Mouse (Mus musculus) megakaryocyte progenitor cell, adult 5-6 weeks (primary cell): Measurements from ENCODE around the gene Lrrc20. TPM values are rescaled to one million over a fixed set of nuclear protein-coding genes. Genes with fewer than 3 reads are reported as not detected.

ENCODE experiments used
- ATAC-seq: replicated peaks from 2 replicates; pipeline ENCODE4 v1.8.0; 2016; ENCODE audit warnings: mild to moderate bottlenecking, moderate TSS enrichment, inconsistent platforms; ENCODE audit not compliant: poor library complexity
- total RNA-seq, 2 experiments: library from RNA; stranded (forward) in 1 of 2; stranded (reverse) in 1 of 2; fragments of 157-497, 149-512 nt in 1 of 2; fragments of 200-1000 nt in 1 of 2; gene quantifications; 2 replicates each; pipeline versions ENCODE4 v1.2.3 to v1.2.4; 2015 to 2017

Gene Lrrc20
- total RNA-seq, 2 experiments from 2014 or later: 5.6 to 6.0 TPM

DNA sequence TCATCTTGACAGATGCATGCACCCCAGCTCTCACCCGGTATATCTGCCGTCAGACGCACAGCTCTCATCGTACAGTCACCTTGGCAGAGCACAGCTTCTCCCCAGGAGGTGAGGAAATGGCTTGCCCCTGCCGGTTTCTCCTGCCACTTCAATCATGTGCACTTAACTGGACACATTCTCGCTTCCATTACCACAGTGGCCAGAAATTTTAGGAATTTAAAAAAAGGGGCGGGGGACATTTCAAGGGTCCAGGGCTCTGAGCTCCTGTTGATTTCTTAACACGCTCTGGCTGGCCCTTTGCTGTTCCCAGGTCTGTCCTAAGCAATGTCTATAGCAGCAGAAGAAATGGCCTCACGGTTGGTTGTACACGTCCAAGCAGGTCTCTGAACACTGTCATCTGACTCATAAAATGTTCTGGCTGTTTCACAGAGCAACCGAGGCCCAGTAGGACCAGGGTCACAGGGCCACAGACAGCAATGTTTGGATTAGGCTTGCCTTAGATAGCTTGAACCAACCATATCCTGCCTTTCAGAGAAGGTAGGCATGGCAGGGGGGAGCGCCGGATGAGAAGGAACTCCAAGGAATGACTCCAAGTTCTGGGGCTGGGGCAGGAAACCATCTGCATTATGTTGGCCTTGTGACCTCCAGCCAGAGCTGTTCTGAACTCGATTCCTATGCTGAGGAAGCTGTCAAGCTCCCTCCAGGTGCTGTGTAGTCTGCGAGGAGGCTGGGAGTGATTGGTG, 151.8 kb downstream of the Lrrc20 start:
- ATAC-seq: no peak

DNA sequence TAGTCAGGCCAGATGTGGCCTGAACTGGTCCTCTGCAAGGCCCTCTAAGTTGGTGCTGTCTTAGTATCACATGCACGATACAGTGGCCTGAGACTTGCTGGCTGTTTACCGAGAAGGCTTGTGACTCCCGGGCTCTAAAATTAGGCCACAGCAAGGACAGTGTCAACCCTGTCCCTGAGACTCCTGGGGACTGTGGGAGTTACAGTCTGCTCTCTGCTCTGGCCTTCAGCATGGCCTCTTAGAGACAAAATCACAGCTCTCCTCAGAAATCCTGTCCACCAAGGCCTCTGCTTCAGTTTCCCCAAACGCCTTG, 152.3 kb downstream of the Lrrc20 start:
- ATAC-seq: no peak

Other genes with a start within 250 kb of the Lrrc20 start
- not detected in 2 replicates for gene Adamts14, start 202.4 kb upstream of the Lrrc20 start, total RNA-seq (2015)
- gene Adamts14, start 202.4 kb upstream of the Lrrc20 start, total RNA-seq (2017): 0.10 TPM in 1 of 2 replicates, not detected in the other
- not detected in 2 replicates for gene Prf1, start 178.0 kb upstream of the Lrrc20 start, total RNA-seq (2015)
- not detected in 2 replicates for gene Prf1, start 178.0 kb upstream of the Lrrc20 start, total RNA-seq (2017)
- gene Pald1, start 92.3 kb upstream of the Lrrc20 start, total RNA-seq (2015): not detected in 2 replicates
- not detected in 2 replicates for gene Pald1, start 92.3 kb upstream of the Lrrc20 start, total RNA-seq (2017)
- not detected in 2 replicates for gene Nodal, start 57.8 kb upstream of the Lrrc20 start, total RNA-seq (2015)
- not detected in 2 replicates for gene Nodal, start 57.8 kb upstream of the Lrrc20 start, total RNA-seq (2017)
- 154 TPM in 2 replicates for gene Eif4ebp2, start 23.1 kb upstream of the Lrrc20 start, total RNA-seq (2015)
- 11.2 and 12.1 TPM in 2 replicates for gene Eif4ebp2, start 23.1 kb upstream of the Lrrc20 start, total RNA-seq (2017)
- 0.10 TPM in 2 replicates for gene Npffr1, start 119.7 kb downstream of the Lrrc20 start, total RNA-seq (2015)
- gene Npffr1, start 119.7 kb downstream of the Lrrc20 start, total RNA-seq (2017): not detected in 2 replicates
- gene Ppa1, start 172.8 kb downstream of the Lrrc20 start, total RNA-seq (2015): 94.9 and 95.4 TPM in 2 replicates
- gene Ppa1, start 172.8 kb downstream of the Lrrc20 start, total RNA-seq (2017): 139 and 176 TPM in 2 replicates
- 81.2 and 88.9 TPM in 2 replicates for gene Sar1a, start 204.5 kb downstream of the Lrrc20 start, total RNA-seq (2015)
- 98.0 and 113 TPM in 2 replicates for gene Sar1a, start 204.5 kb downstream of the Lrrc20 start, total RNA-seq (2017)
- gene Tysnd1, start 219.7 kb downstream of the Lrrc20 start, total RNA-seq (2015): 19.0 and 19.7 TPM in 2 replicates
- gene Tysnd1, start 219.7 kb downstream of the Lrrc20 start, total RNA-seq (2017): 19.9 and 22.7 TPM in 2 replicates
- 1.2 and 1.3 TPM in 2 replicates for gene Aifm2, start 239.5 kb downstream of the Lrrc20 start, total RNA-seq (2015)
- 3.7 and 4.4 TPM in 2 replicates for gene Aifm2, start 239.5 kb downstream of the Lrrc20 start, total RNA-seq (2017)